Mouse (Mus musculus) spleen, adult 2 months (tissue): ENCODE data around the gene Cntrl. TPM values are rescaled to one million over a fixed set of nuclear protein-coding genes. Genes with fewer than 3 reads are reported as not detected.

Source experiments
- DNase-seq, 2 experiments: peaks; one replicate each; pipeline versions ENCODE4 v3.0.0 to v3.0.0-alpha.2; 2012 to 2021; ENCODE audit warnings: low spot score in 2 of 2, low read depth in 1 of 2
- H3K27ac ChIP-seq: fragments of 200-500 bp; 2 replicates; pipeline ENCODE4 v1.5.1; 2012; ENCODE audit warnings: low read length, inconsistent platforms; ENCODE audit not compliant: insufficient read depth
- H3K27me3 ChIP-seq: fragments of 200-500 bp; 2 replicates; pipeline ENCODE4 v1.6.1; 2012; ENCODE audit warnings: mild to moderate bottlenecking, moderate library complexity, low read length, inconsistent platforms; ENCODE audit not compliant: control insufficient read depth, insufficient read depth
- H3K36me3 ChIP-seq: fragments of 200-500 bp; 2 replicates; pipeline ENCODE4 v1.6.1; 2012; ENCODE audit warnings: mild to moderate bottlenecking, low read length, inconsistent platforms; ENCODE audit not compliant: control insufficient read depth, insufficient read depth
- H3K4me1 ChIP-seq: fragments of 200-500 bp; 2 replicates; pipeline ENCODE4 v1.6.1; 2011; ENCODE audit warnings: inconsistent platforms; ENCODE audit not compliant: control insufficient read depth, insufficient read depth, insufficient read length
- H3K4me3 ChIP-seq: fragments of 200-500 bp; 2 replicates; pipeline ENCODE4 v1.5.1; 2011; ENCODE audit warnings: mild to moderate bottlenecking, inconsistent platforms; ENCODE audit not compliant: insufficient read depth, insufficient read length; ENCODE audit errors: extremely low read depth
- CTCF ChIP-seq: fragments of 200-500 bp; IDR thresholded peaks from 2 replicates; pipeline ENCODE4 v1.5.1; 2011; ENCODE audit warnings: mild to moderate bottlenecking, inconsistent platforms; ENCODE audit not compliant: insufficient read depth, insufficient read length, insufficient replicate concordance; ENCODE audit errors: extremely low read depth
- POLR2A ChIP-seq: fragments of 200-500 bp; IDR thresholded peaks from 2 replicates; pipeline ENCODE4 v1.6.1; 2011; ENCODE audit warnings: low read depth, low read length, inconsistent platforms
- WGBS: fragments of 180-500 bp; shearing (Covaris S2); methylation state at CpG from one replicate; pipeline ENCODE4 v1.1.7; 2018; 5-methylcytosine and 5-hydroxymethylcytosine counted together
- polyA plus RNA-seq: library from polyadenylated mRNA; depleted of rRNA; stranded (reverse); fragments of >200 nt; gene quantifications from 2 replicates; pipeline ENCODE4 v1.2.3, GENCODE M21; 2012

Cntrl gene
- polyA plus RNA-seq, 1 experiment = 21.6 TPM

- no peak for DNase-seq
- no peak for TF ChIP-seq CTCF
- TF ChIP-seq POLR2A = no peak
- Histone ChIP-seq H3K27ac (no peak overlapping the region), H3K36me3 (no peaks in the 10 kb centered on the region), H3K4me3 (no peak overlapping the region), H3K4me1 (no peaks in the 10 kb centered on the region), H3K27me3 (no peaks in the 10 kb centered on the region)
- WGBS = 89% methylated on average over 11 of the region's 11 CpGs
These were observed 42.2 kb upstream of the Cntrl start for GRCm38 (mm10) chr2:35067117-35067516.

- TF ChIP-seq CTCF = no peak
- TF ChIP-seq POLR2A = no peak
- WGBS = 91% methylated on average over 1 of the region's 1 CpGs
- no peak for DNase-seq
- Histone ChIP-seq H3K36me3 (no peaks in the 10 kb centered on the region), H3K27me3 (no peaks in the 10 kb centered on the region), H3K27ac (no peak overlapping the region), H3K4me3 (no peak overlapping the region), H3K4me1 (no peaks in the 10 kb centered on the region)
These were observed 40.2 kb upstream of the Cntrl start for GRCm38 (mm10) chr2:35069124-35069523.

GRCm38 (mm10) chr2:35070275-35070674 lies 39.0 kb upstream of the Cntrl start:
- 88% methylated on average over 4 of the region's 4 CpGs for WGBS
- H3K36me3 ChIP-seq = no peaks in the 10 kb centered on the region
- TF ChIP-seq POLR2A (no peak), CTCF (no peak)
- no peaks in the 10 kb centered on the region for H3K27me3 ChIP-seq
- no peak overlapping the region for H3K27ac ChIP-seq
- DNase-seq = no peak
- H3K4me1 ChIP-seq = no peaks in the 10 kb centered on the region
- H3K4me3 ChIP-seq = no peak overlapping the region

GRCm38 (mm10) chr2:35072547-35072946 lies 36.7 kb upstream of the Cntrl start:
- DNase-seq = no peak
- H3K4me1 ChIP-seq = no peaks in the 10 kb centered on the region
- H3K36me3 ChIP-seq = no peaks in the 10 kb centered on the region
- no peaks in the 10 kb centered on the region for H3K27me3 ChIP-seq
- TF ChIP-seq POLR2A (no peak), CTCF (no peak)
- 76% methylated on average over 2 of the region's 2 CpGs for WGBS
- no peak overlapping the region for H3K4me3 ChIP-seq
- H3K27ac ChIP-seq = no peak overlapping the region

- WGBS = 94% methylated on average over 3 of the region's 3 CpGs
- Histone ChIP-seq H3K4me3 (no peak overlapping the region), H3K27ac (no peak overlapping the region), H3K4me1 (no peaks in the 10 kb centered on the region), H3K27me3 (no peaks in the 10 kb centered on the region), H3K36me3 (no peaks in the 10 kb centered on the region)
- no peak for DNase-seq
- TF ChIP-seq CTCF = no peak
- TF ChIP-seq POLR2A = no peak
These were observed 35.0 kb upstream of the Cntrl start for GRCm38 (mm10) chr2:35074328-35074727.

GRCm38 (mm10) chr2:35079166-35079565 lies 30.1 kb upstream of the Cntrl start:
- Histone ChIP-seq H3K4me1 (no peaks in the 10 kb centered on the region), H3K27ac (no peak overlapping the region), H3K27me3 (no peaks in the 10 kb centered on the region), H3K36me3 (no peaks in the 10 kb centered on the region), H3K4me3 (no peak overlapping the region)
- 81% methylated on average over 6 of the region's 6 CpGs for WGBS
- DNase-seq = no peak
- TF ChIP-seq POLR2A (no peak), CTCF (no peak)

GRCm38 (mm10) chr2:35087418-35087817 lies 21.9 kb upstream of the Cntrl start:
- Histone ChIP-seq H3K27me3 (no peaks in the 10 kb centered on the region), H3K4me1 (no peaks in the 10 kb centered on the region), H3K36me3 (no peaks in the 10 kb centered on the region), H3K27ac (no peak overlapping the region), H3K4me3 (no peak overlapping the region)
- no peak for DNase-seq
- no peak for TF ChIP-seq CTCF
- TF ChIP-seq POLR2A = no peak
- WGBS = 79% methylated on average over 4 of the region's 4 CpGs
